Mouse (Mus musculus) erythroid progenitor cell, adult 5-6 weeks (primary cell): ENCODE data around the gene Thsd7a. TPM values are rescaled to one million over a fixed set of nuclear protein-coding genes. Genes with fewer than 3 reads are reported as not detected.

Source experiments
- ATAC-seq: replicated peaks from 2 replicates; pipeline ENCODE4 v1.8.0; 2016; ENCODE audit warnings: moderate number of reproducible peaks, mild to moderate bottlenecking, moderate TSS enrichment, inconsistent platforms; ENCODE audit not compliant: poor library complexity, low FRiP score, severe bottlenecking
- total RNA-seq, 2 experiments: library from RNA; stranded (forward) in 1 of 2; stranded (reverse) in 1 of 2; fragments of 150-400 nt in 1 of 2; fragments of 186-747, 209-891 nt in 1 of 2; gene quantifications; 2 replicates each; pipeline versions ENCODE4 v1.2.3 to v1.2.4; 2015 to 2017; ENCODE audit warnings: low replicate concordance in 2 of 2

Gene Thsd7a
- total RNA-seq, 2 experiments from 2014 or later = not detected

GRCm38 (mm10) chr6:12307502-12307901 is 441.7 kb downstream of the Thsd7a start:
- no peak for ATAC-seq

- no peak for ATAC-seq
Measured at GRCm38 (mm10) chr6:12262641-12263400, 486.4 kb downstream of the Thsd7a start.
